Mouse (Mus musculus): ENCODE results near the gene Dnajc14.
"Not testable (repeated sequence)": the region's sequence is repeated elsewhere in the genome, so short reads cannot be mapped to it uniquely, and the experiment has no call there.

Dnajc14 gene

DNA sequence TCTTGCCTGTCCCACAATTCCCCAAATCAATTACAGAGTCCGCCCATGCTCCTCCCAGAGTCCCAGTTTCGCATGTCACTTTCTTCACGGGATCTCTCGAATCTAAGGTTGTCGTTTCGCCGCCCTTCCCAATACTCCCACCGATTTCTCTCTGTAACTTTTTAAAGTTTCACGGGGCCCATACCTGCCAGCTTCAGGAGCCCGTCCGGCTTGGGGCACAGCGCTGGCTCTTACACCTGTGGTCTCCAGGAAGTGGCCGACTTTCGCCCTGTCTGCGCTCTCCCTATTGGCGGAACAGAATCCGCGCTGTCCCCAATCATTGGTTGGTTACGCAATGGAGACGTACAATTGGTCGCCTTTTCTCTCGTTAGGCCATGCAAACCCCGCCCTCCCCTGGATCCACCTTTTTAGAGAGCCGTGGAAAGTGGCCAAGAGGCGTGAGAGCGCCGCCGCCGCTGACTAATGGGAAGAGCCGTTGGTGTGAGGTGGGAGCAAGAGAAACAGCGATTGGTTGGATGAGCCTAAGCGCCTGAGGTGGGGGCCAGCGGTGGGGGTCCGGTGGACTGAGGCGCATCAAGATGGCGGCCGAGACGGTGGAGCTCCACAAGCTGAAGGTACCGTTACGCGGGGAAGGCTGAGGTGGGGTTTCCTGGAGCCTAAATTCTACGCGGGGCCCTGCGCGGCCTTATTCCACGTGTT lies 17.6 kb downstream of the Dnajc14 start, which contains the start of gene Ormdl2:
TSS of gene Ormdl2 (minus strand) at position 288 of the 699 bp plus-strand sequence.
- peak; percentile 99 for DNase-seq

DNA sequence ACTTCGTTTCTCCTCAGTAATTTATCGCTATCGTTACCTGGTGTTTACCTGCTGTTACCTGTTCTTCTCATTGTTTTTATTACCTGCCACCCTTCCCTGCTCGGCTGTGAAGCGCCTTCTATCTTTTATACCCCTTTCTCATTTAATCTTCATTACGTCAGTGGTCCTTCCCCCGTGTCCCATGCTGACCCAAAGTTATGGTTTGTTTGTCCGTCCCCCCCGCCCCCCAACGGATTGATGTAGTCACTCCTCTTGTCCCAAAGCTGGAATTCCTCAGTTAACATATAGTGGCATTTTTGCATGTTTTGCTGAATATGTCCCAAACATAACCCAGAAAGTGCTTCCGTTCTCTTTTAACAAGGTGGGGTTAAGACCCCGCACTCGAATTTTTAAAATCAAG lies 18.3 kb downstream of the Dnajc14 start:
- DNase-seq = no peak

DNA sequence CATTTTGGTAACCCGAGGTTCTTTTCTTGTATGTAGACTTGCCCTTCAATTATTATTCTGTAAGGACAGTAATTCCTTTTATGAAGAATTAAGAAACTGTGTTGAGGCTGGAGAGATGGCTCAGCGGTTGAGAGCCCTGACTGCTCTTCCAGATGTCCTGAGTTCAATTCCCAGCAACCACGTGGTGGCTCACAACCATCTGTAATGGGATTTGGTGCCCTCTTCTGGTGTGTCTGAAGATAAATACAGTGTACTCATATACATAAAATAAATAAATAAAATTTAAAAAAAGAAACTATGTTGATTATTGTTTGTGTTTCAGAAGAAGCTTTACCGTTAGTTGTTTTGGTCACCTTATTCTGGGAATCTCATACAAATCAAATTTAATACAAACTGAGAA lies 19.2 kb downstream of the Dnajc14 start:
- not testable (repeated sequence) for DNase-seq

DNA sequence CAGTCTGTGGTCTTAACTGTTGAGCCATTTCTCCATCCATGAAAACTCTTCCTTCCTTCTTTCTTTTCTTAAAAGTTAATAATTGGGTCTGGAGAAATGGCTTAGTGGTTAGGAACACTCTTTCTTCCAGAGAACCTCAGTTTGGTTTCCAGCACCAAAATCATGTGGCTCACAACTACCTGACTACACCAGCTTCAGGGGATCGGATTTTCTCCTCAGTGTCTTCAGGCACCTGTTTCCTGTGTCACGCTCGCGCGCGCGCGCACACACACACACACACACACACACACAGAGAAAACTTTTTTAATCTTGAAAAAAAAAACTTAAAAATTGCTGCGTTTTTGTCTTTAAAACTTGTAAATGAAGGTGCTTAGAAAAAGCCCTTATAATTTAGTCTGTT lies 20.0 kb downstream of the Dnajc14 start:
- no peak for DNase-seq

DNA sequence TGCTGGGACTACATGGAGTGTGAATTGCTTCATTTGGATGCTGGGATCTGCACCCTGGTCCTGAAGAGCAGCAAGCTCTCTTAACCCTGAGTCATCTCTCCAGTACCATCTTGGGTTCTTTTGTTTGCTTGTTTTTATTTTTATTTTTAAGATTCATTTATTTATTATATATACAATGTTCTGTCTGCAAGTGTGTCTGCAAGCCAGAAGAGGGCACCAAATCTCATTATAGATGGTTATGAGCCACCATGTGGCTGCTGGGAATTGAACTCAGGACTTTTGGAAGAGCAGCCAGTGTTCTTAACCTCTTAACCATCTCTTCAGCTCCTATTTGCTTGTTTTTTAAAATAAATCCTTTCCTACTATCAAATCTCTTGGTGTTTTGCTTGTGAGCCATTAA lies 33.5 kb downstream of the Dnajc14 start:
- DNase-seq = no peak

DNA sequence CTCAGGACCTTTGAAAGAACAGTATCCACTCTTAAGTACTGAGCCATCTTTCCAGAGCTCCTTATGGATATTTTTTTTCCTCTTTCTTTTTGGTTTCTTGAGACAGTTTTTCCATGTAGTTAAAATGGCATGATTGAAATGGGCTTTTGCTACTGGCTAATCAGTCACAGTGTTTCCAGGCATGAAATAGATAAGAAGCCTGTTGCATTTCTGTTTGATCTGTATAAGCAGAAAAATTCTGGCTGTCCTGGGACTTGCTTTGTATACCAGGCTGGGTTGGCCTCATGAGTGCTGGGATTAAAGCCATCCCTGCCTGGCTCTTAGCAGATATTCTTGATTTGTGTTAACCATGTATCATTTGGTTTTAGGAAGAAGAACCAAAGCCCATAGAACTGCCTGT lies 35.6 kb downstream of the Dnajc14 start:
- DNase-seq = no peak

DNA sequence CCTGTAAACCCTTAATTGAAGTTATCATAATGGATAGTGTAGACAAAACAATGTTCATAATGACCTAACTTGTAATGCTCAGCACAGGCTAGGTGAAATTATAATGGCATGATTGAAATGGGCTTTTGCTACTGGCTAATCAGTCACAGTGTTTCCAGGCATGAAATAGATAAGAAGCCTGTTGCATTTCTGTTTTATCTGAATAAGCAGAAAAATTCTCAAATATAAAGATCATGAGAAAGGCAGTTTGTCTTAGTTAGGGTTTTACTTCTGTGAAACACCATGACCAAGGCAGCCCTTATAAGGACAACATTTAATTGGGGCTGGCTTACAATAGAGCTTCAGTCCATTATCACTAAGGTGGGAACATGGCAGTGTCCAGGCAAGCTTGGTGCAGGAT lies 36.8 kb downstream of the Dnajc14 start:
- DNase-seq = no peak

DNA sequence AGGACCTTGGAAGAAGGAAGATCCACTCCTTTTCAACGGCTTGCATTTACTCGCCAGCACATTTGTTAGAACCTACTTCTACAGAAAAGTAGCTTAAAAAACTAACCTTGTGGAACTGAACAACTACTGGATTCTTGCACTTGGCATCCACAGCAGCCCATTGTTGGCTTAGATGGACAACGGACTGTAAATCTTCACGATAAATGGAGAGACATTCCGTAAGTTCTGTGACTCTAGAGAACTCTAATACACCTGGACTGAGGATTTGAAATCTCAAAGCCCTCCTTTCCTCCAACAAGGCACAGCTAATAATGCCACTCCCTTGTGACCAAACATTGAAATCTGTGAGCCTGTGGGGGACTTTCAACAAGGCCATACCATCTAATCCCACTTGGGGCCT lies 39.4 kb downstream of the Dnajc14 start:
- no peak for DNase-seq

DNA sequence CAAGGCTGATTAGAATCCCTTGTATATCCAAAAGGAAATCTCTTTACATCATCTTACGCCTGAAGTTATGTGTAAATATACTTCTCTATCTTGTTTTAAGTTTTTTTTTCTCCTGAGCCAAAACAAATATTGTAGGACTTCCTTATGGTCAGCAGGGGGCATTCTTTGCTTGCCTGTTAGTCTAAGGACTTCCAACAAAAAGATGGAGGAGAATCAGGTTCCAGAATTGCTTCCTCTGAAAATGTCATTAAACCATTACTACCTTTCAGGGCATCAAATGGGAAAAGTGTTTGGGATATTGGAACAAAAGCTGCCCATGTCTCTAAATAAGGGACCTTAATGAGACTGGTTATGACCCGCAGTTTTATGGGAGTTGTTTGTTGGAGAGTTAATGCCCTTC lies 41.7 kb downstream of the Dnajc14 start:
- no peak for DNase-seq

DNA sequence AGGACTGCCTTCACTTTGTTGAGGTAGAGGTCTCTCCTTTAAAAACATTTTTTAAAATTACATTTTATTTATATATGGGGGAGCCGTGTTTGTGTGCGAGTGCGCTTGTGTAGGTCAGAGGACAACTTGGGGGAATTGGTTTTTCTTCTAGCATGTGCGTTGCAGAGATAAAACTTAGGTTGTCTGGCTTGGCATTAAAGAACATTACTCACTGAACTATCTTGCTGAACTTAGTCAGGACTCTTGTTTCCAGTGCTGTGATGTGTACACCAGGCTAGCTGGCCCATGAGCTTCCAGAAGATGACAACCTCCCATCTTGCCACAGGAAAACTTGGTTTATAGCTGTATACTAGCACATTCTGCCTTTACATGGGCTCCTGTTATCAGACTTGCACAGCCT lies 42.8 kb downstream of the Dnajc14 start:
- DNase-seq = no peak

DNA sequence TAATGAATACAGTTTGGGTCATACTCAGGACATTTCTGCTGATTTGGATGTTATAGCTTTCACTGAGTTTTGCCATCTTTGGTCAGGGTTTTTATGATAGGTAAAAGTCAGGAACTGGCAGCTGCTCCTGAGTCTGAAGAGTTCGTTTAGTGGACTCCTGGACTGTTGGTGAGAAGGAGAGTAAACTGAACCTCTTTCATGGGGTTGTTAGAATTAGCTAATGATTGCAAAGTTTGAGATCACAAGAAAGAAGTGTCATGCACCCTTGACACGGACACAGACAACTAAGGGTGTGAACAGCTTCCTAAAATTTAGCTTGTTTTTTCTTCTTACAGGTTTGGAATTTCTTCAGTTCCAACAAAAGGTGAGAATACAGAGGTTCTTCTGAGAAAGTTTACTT lies 44.6 kb downstream of the Dnajc14 start:
- DNase-seq = no peak

DNA sequence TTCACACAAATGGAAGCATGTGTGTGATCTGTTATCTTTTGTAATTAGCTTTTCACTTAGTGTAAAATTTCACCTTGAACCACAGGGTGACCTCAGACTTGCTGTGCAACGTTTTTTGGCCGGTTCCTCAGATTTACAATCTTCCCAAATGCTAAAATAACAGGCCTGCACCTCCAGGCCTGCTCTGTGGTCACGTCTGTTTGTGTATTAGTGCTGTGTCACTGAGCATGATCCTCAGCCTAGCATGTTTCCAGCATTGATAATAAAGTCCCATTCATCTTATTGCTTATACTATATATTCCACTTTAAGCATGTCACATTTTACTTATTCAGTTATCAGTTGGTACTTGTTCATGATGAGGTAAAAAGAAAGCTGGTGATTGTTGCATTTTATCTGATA lies 46.5 kb downstream of the Dnajc14 start:
- no peak for DNase-seq

DNA sequence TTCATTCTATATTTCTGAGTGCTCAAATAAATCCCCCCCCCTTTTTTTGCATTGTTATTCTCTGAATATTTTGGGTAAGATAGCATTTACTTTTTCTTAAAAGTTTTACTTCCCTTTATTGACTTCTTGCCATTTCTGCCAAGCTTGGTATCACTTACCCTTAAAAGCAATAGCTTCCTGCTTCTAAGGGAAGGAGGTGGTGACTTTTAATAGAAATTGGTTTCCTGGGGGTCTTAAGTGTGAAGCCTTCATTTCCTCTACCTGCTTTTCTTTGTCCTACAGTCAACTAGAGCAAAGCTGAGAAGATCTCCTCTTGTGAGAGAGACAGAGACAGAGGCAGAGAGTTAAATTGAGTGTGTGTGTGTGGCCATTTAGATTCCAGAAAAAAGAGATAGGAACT lies 57.3 kb downstream of the Dnajc14 start:
- no peak for DNase-seq

DNA sequence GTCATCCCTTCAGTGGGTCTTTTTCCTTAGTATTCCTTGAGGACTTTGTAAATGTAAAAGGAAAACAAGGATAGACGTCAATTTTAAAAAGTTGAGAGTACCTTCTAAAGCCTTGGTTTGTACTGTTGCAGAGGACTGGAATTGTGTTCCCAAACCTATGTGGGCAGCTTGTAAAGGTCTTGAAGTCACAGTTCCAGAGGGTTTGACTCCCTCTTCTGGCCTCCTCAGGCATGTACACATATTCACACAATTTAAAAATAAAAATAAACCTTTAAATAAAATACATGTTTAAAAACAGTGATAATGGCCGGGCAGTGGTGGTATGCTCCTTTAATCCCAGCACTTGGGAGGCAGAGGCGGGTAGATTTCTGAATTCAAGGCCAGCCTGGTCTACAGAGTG lies 62.2 kb downstream of the Dnajc14 start:
- DNase-seq = no peak

DNA sequence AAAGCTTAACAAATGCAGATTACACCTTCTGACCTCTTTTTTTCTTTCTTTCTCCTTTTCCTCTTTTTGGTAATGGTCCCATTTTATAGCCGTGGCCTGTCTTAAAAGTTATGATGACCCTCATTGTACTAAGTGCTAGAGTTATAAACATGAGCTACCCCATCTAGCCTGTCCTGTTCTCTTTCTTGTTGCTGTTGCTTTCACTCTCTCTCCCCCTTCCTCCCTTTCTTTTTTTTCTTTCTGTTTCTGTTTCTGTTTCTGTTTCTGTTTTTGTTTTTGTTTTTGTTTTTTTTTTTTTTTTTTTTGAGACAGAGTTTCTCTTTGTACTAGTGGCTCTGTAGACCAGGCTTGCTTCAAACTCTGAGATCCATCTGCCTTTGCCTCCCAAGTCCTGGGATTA lies 62.7 kb downstream of the Dnajc14 start:
- no peak for DNase-seq
